Mouse (Mus musculus): ENCODE measurements around the gene Arhgef3.

DNA sequence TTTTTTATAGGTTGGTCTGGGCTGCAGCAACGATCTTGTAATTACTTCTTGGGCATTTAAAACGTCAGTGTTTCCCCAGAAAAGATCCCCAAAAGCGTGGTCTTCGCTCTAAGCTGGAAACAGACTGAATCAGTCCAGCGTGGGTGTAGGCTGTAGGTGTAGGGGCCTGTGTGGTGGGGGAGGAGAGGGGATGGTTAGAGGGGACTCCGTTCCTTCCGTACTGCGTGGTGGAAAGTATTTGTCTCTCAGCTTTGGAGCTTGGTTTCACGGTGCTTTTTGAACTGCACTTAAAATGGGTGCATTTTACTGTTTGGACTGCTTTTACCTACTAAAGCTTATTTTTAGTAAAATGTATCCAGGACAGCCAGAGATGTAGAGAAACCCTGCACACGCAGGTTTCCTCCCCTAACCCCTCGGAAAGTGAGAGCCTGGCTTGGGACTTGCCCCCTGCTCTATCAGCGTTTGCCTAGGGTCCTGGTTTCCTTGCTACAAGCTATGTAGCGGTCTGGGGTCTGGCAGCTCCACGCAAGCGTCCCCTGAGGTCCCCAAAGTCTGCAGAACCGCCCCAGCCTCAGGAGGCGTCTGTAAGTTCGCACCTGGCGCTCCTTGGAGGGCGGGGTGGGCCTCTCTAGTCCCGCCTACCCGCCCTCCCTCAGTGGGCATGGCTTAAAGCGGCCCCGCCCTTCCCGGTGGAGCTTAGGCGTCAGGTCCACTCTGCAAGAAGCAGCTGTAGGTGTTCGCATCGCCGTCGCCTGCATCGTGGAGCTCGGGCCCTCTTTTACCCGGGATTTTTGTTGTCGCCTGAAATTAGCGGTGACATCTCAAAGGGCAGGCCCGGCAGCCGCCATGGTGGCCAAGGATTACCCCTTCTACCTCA, 220.9 kb downstream of the Arhgef3 start:
- TF ChIP-seq EP300 (IDR thresholded peaks at IDR 0.05; ENCODE audit: low read depth): no peak
- no peak for TF ChIP-seq CTCF (IDR thresholded peaks at IDR 0.05; ENCODE audit: low read depth)
